Mouse (Mus musculus) olfactory bulb, adult 2 months (tissue): ENCODE results near the gene Susd3. TPM values are rescaled to one million over a fixed set of nuclear protein-coding genes. Genes with fewer than 3 reads are reported as not detected.

Source experiments
- H3K27ac ChIP-seq: fragments of 200-500 bp; 2 replicates; pipeline ENCODE4 v1.5.1; 2012; ENCODE audit warnings: low read depth, low read length; ENCODE audit not compliant: insufficient read depth
- H3K4me1 ChIP-seq: fragments of 200-500 bp; 2 replicates; pipeline ENCODE4 v1.6.1; 2012; ENCODE audit warnings: low read length; ENCODE audit not compliant: control insufficient read depth, insufficient read depth
- H3K4me3 ChIP-seq: fragments of 200-500 bp; 2 replicates; pipeline ENCODE4 v1.5.1; 2012; ENCODE audit warnings: mild to moderate bottlenecking, low read depth, low read length, moderate library complexity; ENCODE audit not compliant: insufficient read depth
- CTCF ChIP-seq: fragments of 200-500 bp; IDR thresholded peaks from 2 replicates; pipeline ENCODE4 v1.5.1; 2012; ENCODE audit warnings: low read depth, mild to moderate bottlenecking, low read length, moderate library complexity; ENCODE audit not compliant: insufficient read depth
- POLR2A ChIP-seq: fragments of 200-500 bp; IDR thresholded peaks from 2 replicates; pipeline ENCODE4 v1.6.1; 2012; ENCODE audit warnings: mild to moderate bottlenecking, low read depth, low read length, moderate library complexity; ENCODE audit not compliant: insufficient read depth
- WGBS: fragments of 180-500 bp; shearing (Covaris S2); methylation state at CpG from one replicate; pipeline ENCODE4 v1.1.7; 2018; 5-methylcytosine and 5-hydroxymethylcytosine counted together
- polyA plus RNA-seq: library from polyadenylated mRNA; stranded (reverse); fragments of >200 nt; gene quantifications from 2 replicates; pipeline ENCODE4 v1.2.4, GENCODE M21; 2012; ENCODE audit warnings: low replicate concordance; ENCODE audit not compliant: missing spikeins, insufficient read depth, insufficient read length

The Susd3 gene
- polyA plus RNA-seq, 1 experiment, result not detected

- WGBS, result 69% methylated on average over 2 of the region's 2 CpGs
- H3K27ac ChIP-seq, result no peak overlapping the region
- H3K4me1 ChIP-seq, result peaks cover 15% of the 10 kb centered on the region
- TF ChIP-seq POLR2A, result no peak
- TF ChIP-seq CTCF, result no peak
- no peak overlapping the region for H3K4me3 ChIP-seq
Measured at GRCm38 (mm10) chr13:49249634-49250033, 1.1 kb upstream of the Susd3 start.

GRCm38 (mm10) chr13:49248923-49249322 is 417 bp upstream of the Susd3 start:
- no peak for TF ChIP-seq CTCF
- no peak for TF ChIP-seq POLR2A
- WGBS, result 61% methylated on average over 3 of the region's 3 CpGs
- no peak overlapping the region for H3K4me3 ChIP-seq
- no peak overlapping the region for H3K27ac ChIP-seq
- H3K4me1 ChIP-seq, result peaks cover 15% of the 10 kb centered on the region

GRCm38 (mm10) chr13:49247740-49248466 is 603 bp downstream of the Susd3 start:
- TF ChIP-seq CTCF (no peak), POLR2A (no peak)
- Histone ChIP-seq H3K27ac (no peak overlapping the region), H3K4me1 (peaks cover 15% of the 10 kb centered on the region), H3K4me3 (peak overlapping the region; percentile 35)
- WGBS, result 4% methylated on average over 58 of the region's 58 CpGs

DNA sequence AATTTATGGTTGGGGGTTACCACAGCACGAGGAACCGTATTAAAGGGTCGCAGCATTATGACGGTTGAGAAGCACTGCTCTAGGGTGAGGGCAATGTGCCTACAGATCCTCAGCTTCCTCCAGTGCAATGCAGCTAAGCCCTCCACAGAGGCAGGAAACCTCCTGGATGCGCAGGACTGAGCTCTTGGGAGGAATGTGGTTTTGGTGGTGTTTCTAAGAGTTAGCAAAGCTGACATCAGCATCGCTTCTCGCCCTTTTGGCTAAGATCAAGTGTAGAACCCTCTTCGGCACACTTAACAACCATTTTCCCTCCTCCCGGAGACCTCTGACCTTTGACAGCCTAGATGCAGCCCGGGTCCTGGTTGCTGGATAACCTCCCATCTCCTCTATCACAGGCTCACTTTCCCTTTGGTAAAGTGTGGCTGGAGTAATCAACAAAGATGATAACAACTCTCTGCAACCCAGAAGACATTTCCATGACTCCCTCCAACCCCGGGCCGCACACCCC is 1.2 kb downstream of the Susd3 start:
- WGBS, result 62% methylated on average over 12 of the region's 12 CpGs
- H3K4me1 ChIP-seq, result peaks cover 12% of the 10 kb centered on the region
- H3K4me3 ChIP-seq, result peak overlapping the region; percentile 35
- TF ChIP-seq POLR2A (no peak), CTCF (no peak)
- no peak overlapping the region for H3K27ac ChIP-seq

DNA sequence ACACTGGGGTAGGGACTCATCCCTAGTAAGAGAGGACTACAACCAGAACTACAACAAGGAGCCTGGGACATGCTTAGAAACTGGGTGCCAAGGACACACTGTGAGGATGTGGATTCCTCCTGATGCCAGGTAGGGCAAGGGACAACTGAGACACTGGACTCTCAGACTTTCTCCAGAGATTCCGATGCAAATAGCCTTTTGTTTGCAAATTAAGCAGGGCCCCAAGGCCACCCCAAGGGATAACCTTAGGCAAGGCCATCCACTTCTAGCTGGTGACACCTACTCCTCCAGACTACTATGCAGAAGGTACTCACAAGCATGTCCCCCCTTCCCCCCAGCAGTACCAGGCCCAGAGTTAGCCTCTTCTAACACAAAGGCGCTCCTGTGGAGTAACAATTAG is 1.9 kb downstream of the Susd3 start:
- Histone ChIP-seq H3K4me3 (no peak overlapping the region), H3K27ac (no peak overlapping the region), H3K4me1 (peaks cover 12% of the 10 kb centered on the region)
- TF ChIP-seq POLR2A, result no peak
- no peak for TF ChIP-seq CTCF
- WGBS, result 90% methylated on average over 2 of the region's 2 CpGs

DNA sequence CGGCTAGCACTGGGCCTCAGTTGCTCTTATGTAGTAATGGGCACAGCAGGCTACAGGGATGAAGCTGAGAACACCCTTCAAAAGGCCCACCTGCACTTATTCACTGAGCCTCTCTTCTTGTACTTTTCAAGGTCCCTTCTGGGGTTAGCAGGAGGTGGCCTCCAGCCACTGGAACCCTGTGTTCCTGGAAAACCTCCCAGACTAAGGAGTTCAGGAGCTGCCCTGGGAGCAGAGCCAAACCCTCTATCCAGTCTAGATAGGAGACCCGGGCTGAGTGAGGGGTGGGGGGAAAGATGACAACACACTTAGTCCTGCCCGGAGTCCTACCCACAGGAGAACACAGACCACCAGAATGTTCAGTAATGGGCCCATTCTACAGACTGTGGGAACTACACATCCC is 2.5 kb downstream of the Susd3 start:
- WGBS, result 68% methylated on average over 3 of the region's 3 CpGs
- H3K4me3 ChIP-seq, result no peak overlapping the region
- TF ChIP-seq POLR2A (no peak), CTCF (no peak)
- H3K27ac ChIP-seq, result no peak overlapping the region
- peaks cover 18% of the 10 kb centered on the region for H3K4me1 ChIP-seq

DNA sequence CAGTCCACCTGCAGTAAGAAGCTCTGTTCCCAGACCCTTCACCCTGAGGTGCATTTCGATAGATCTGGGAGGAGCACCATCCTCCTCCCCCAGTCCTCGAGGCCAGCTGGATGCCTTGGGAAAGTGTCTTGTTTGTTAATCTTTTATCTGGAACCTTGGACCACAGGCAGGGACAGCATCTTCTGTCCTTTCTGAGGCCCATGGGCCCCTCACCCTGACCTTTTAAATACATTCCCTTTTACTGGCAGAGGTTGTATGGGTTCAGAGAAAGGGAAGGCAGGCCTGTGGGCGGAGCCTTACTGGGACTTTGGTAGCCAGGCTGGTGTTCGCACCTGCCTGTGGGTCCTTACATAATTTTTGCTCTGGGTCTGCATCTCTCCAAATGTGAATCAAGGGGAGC is 3.3 kb downstream of the Susd3 start:
- Histone ChIP-seq H3K4me3 (no peak overlapping the region), H3K4me1 (peaks cover 22% of the 10 kb centered on the region), H3K27ac (no peak overlapping the region)
- 86% methylated on average over 4 of the region's 4 CpGs for whole genome bisulfite sequencing
- TF ChIP-seq POLR2A (no peak), CTCF (no peak)

DNA sequence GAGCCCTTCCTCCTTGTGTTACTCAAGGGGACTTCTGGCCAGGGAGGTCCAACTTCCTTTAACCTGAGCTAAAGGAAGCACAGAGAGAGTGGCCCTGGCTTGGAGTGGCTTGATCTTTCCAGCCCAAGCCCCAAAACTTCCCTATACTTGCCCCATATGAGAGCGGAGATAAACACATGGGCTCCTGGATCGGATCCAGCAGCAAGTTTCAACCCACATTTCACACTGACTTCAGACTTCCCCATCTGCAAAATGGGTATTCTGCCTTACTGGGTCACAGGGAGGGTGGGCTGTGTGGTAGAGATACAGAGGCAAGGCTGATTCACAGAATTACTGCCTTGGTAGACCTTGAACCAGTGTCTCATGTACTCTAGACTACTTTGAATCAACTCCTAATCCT is 5.0 kb downstream of the Susd3 start:
- Histone ChIP-seq H3K4me3 (no peak overlapping the region), H3K27ac (no peak overlapping the region), H3K4me1 (peaks cover 23% of the 10 kb centered on the region)
- no peak for TF ChIP-seq CTCF
- TF ChIP-seq POLR2A, result no peak
- 95% methylated on average over 2 of the region's 2 CpGs for WGBS

- Histone ChIP-seq H3K4me1 (peaks cover 15% of the 10 kb centered on the region), H3K4me3 (no peak overlapping the region), H3K27ac (no peak overlapping the region)
- WGBS, result 88% methylated on average over 9 of the region's 9 CpGs
- TF ChIP-seq POLR2A (no peak), CTCF (no peak)
Measured at GRCm38 (mm10) chr13:49242321-49243065, 6.0 kb downstream of the Susd3 start.
